Mouse (Mus musculus): ENCODE data around the gene Ttc13. TPM values are rescaled to one million over a fixed set of nuclear protein-coding genes. Genes with fewer than 3 reads are reported as not detected.

The Ttc13 gene
- total RNA-seq, 2 experiments from 2014 or later = 57.8 to 58.7 TPM

GRCm38 (mm10) chr8:124713207-124713606 is 8.6 kb downstream of the Ttc13 start:
- DNase-seq (ENCODE audit: extremely low spot score in 1 of 2, low spot score in 2 of 2) = no peak
- intact Hi-C loops (cut with DNase I) = no loop called here

GRCm38 (mm10) chr8:124705823-124706222 is 16.0 kb downstream of the Ttc13 start:
- intact Hi-C loops (cut with DNase I) = no loop called here
- no peak for DNase-seq (ENCODE audit: extremely low spot score in 1 of 2, low spot score in 2 of 2)

- intact Hi-C loops (cut with DNase I) = no loop called here
- peak in 1 of 2 experiments; percentile 62 for DNase-seq (ENCODE audit: extremely low spot score in 1 of 2, low spot score in 2 of 2)
Observed at GRCm38 (mm10) chr8:124704376-124704775, 17.4 kb downstream of the Ttc13 start.

- intact Hi-C loops (cut with DNase I) = no loop called here
- DNase-seq (ENCODE audit: extremely low spot score in 1 of 2, low spot score in 2 of 2) = no peak
Observed at GRCm38 (mm10) chr8:124703526-124703925, 18.3 kb downstream of the Ttc13 start.

- no peak for DNase-seq (ENCODE audit: extremely low spot score in 1 of 2, low spot score in 2 of 2)
- intact Hi-C loops (cut with DNase I) = no loop called here
Observed at GRCm38 (mm10) chr8:124702183-124702582, 19.6 kb downstream of the Ttc13 start.

- no peak for DNase-seq (ENCODE audit: extremely low spot score in 1 of 2, low spot score in 2 of 2)
- intact Hi-C loops (cut with DNase I) = no loop called here
Observed at GRCm38 (mm10) chr8:124701023-124701422, 20.8 kb downstream of the Ttc13 start.

GRCm38 (mm10) chr8:124700271-124700670 is 21.5 kb downstream of the Ttc13 start:
- intact Hi-C loops (cut with DNase I) = no loop called here

GRCm38 (mm10) chr8:124695424-124696100 is 26.2 kb downstream of the Ttc13 start:
- no peak for DNase-seq (ENCODE audit: extremely low spot score in 1 of 2, low spot score in 2 of 2)

More at GRCm38 (mm10) chr8:124700271-124700670, 21.5 kb downstream of the Ttc13 start:
- DNase-seq (ENCODE audit: extremely low spot score in 1 of 2, low spot score in 2 of 2) = no peak

GRCm38 (mm10) chr8:124691706-124692105 is 30.1 kb downstream of the Ttc13 start:
- intact Hi-C loops (cut with DNase I) = no loop called here
- DNase-seq (ENCODE audit: extremely low spot score in 1 of 2, low spot score in 2 of 2) = no peak

More at GRCm38 (mm10) chr8:124695424-124696100, 26.2 kb downstream of the Ttc13 start:
- intact Hi-C loops (cut with DNase I) = no loop called here

GRCm38 (mm10) chr8:124688899-124689298 is 32.9 kb downstream of the Ttc13 start:
- intact Hi-C loops (cut with DNase I) = no loop called here
- DNase-seq (ENCODE audit: extremely low spot score in 1 of 2, low spot score in 2 of 2) = no peak

- intact Hi-C loops (cut with DNase I) = no loop called here
Observed at GRCm38 (mm10) chr8:124682218-124682617, 39.6 kb downstream of the Ttc13 start.

GRCm38 (mm10) chr8:124681792-124682157 is 40.0 kb downstream of the Ttc13 start:
- intact Hi-C loops (cut with DNase I) = no loop called here
- DNase-seq (ENCODE audit: extremely low spot score in 1 of 2, low spot score in 2 of 2) = no peak

More at GRCm38 (mm10) chr8:124682218-124682617, 39.6 kb downstream of the Ttc13 start:
- no peak for DNase-seq (ENCODE audit: extremely low spot score in 1 of 2, low spot score in 2 of 2)

GRCm38 (mm10) chr8:124681077-124681791 is 40.5 kb downstream of the Ttc13 start:
- no peak for DNase-seq (ENCODE audit: extremely low spot score in 1 of 2, low spot score in 2 of 2)
- intact Hi-C loops (cut with DNase I) = no loop called here

GRCm38 (mm10) chr8:124678246-124678645 is 43.5 kb downstream of the Ttc13 start:
- intact Hi-C loops (cut with DNase I) = loop anchor here (10.0 kb wide), 1 partner anchor 133 kb away; no protein-coding TSS in a partner anchor
- DNase-seq (ENCODE audit: extremely low spot score in 1 of 2, low spot score in 2 of 2) = no peak

- intact Hi-C loops (cut with DNase I) = loop anchor here (1.0 to 10.0 kb wide), 2 partner anchors 60 to 133 kb away; no protein-coding TSS in a partner anchor
- DNase-seq (ENCODE audit: extremely low spot score in 1 of 2, low spot score in 2 of 2) = peak; percentile 91 to 93
Observed at GRCm38 (mm10) chr8:124677486-124677885, 44.3 kb downstream of the Ttc13 start.

- intact Hi-C loops (cut with DNase I) = loop anchor here (1.0 to 10.0 kb wide), 2 partner anchors 60 to 132 kb away; no protein-coding TSS in a partner anchor
- no peak for DNase-seq (ENCODE audit: extremely low spot score in 1 of 2, low spot score in 2 of 2)
Observed at GRCm38 (mm10) chr8:124677078-124677477, 44.7 kb downstream of the Ttc13 start.

- no peak for DNase-seq (ENCODE audit: extremely low spot score in 1 of 2, low spot score in 2 of 2)
- intact Hi-C loops (cut with DNase I) = loop anchor here (1.0 to 10.0 kb wide), 2 partner anchors 59 to 132 kb away; no protein-coding TSS in a partner anchor
Observed at GRCm38 (mm10) chr8:124676661-124677060, 45.1 kb downstream of the Ttc13 start.

- intact Hi-C loops (cut with DNase I) = loop anchor here (10.0 kb wide), 1 partner anchor 128 kb away; no protein-coding TSS in a partner anchor
- no peak for DNase-seq (ENCODE audit: extremely low spot score in 1 of 2, low spot score in 2 of 2)
Observed at GRCm38 (mm10) chr8:124672345-124672744, 49.4 kb downstream of the Ttc13 start.

GRCm38 (mm10) chr8:124668798-124669197 is 53.0 kb downstream of the Ttc13 start:
- DNase-seq (ENCODE audit: extremely low spot score in 1 of 2, low spot score in 2 of 2) = no peak
- intact Hi-C loops (cut with DNase I) = no loop called here

- intact Hi-C loops (cut with DNase I) = loop anchor here (5.0 kb wide), 1 partner anchor 47 kb away; no protein-coding TSS in a partner anchor
- no peak for DNase-seq (ENCODE audit: extremely low spot score in 1 of 2, low spot score in 2 of 2)
Observed at GRCm38 (mm10) chr8:124664414-124664813, 57.4 kb downstream of the Ttc13 start.
